Mouse (Mus musculus) embryonic fibroblast, embryonic 13.5 days (primary cell): Measurements from ENCODE around the gene Znrf2.

ENCODE experiments used
- CTCF ChIP-seq: IDR thresholded peaks from 2 replicates; pipeline ENCODE4 v1.5.1; 2011; ENCODE audit warnings: mild to moderate bottlenecking, control low read depth, low read length, moderate library complexity, borderline replicate concordance; ENCODE audit not compliant: insufficient read depth
- POLR2A ChIP-seq: IDR thresholded peaks from 2 replicates; pipeline ENCODE4 v1.6.1; 2011; ENCODE audit warnings: low read depth, mild to moderate bottlenecking, control low read depth, low read length, moderate library complexity

- TF ChIP-seq CTCF (no peak), POLR2A (no peak)
These were observed 14.4 kb upstream of the Znrf2 start for GRCm38 (mm10) chr6:54802348-54802747.
